Mouse (Mus musculus): ENCODE measurements around the gene Ncf2.
A peak's percentile ranks its signal among the peaks of the same experiment; 100 is the strongest.

Gene Ncf2

DNA sequence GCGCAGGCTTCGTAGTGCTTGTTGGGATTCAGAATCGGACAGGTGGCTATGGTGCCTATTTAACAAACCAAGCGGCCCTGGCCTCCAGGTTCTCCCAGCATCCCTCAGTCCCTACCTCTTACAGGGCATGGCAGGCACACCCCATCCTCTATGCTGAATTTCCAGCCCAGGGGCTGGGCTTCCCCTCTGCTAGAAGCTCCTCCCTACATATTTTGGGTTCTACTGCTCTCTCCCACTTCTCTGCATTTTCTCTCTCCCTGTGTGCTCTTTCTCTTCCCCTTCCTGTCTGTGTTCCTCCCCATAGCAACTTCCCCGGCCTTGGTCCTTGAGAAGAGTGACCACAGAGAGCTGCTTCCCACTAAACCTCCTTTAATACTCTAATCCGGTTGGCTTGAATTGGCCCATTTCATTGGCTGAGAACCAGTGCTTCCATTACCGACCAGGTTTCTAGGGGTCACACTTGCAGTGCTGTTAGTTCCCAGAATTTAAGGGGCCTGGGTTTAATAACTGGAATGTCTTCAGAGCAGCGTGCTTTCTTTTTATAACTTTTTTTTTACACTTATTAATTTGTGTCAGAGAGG, 3.2 kb upstream of the Ncf2 start:
- no peak for DNase-seq (ENCODE audit: low spot score)

DNA sequence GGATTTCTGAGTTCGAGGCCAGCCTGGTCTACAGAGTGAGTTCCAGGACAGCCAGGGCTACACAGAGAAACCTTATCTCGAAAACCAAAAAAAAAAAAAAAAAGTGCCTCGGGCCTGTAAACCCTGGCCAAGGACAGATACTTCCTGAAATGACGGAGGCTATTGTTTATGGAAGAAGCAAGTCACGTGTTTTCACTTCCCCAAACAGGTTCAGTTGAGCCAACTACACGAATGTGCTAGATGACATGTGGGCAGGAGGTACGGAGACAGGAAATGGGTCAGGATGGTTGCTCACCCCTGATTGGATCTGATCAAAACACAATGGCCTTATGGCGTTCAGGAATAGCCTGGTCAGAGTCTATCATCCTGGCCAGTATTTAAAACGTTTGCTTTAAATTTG, 1.9 kb upstream of the Ncf2 start:
- DNase-seq (ENCODE audit: low spot score), result no peak

DNA sequence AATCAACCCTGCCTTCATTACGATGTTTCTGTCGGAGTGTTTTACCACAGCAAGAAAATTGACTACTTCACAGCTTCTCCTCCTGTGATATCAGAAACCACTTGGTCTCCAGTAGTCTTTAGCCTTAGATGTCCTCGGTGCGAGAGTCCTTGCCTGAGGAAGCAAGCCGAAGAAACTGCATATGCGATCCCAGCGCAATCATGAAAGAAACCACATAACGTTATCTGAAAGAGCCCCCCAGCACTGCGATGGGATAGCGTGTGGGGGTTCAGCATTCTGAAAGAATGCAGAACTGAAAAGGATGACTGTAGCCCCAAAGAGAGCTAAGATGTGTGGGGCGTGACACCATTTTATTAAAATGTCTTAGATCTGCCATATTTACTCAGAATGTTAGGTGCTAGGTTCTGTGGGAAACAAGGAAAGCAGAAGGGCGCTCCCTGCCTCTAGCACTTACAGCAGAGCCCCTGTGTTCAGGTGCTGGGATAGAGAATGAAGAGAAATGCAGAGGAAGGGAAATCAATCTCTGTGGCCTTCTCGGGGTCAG, 711 bp downstream of the Ncf2 start:
- DNase-seq (ENCODE audit: low spot score), result no peak

DNA sequence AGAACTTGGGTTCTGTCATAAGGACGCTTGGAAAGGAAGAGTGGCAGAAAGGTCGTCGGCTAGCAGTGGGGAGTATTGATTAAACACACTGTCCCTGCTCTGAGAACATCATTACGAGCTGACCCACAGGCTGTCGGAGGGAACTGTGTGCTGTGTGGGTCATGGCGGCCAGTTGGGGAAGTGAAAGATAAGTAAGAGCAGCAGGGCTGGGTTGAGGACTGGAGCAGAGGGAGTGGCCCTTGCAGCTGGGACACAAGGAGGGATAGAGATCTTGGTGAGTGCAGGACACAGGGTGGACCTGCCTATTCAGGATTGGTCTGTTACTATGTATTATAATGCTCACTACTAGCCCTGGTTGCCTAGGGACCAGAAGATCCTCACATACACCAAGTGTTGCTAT, 4.9 kb downstream of the Ncf2 start:
- no peak for DNase-seq (ENCODE audit: low spot score)

DNA sequence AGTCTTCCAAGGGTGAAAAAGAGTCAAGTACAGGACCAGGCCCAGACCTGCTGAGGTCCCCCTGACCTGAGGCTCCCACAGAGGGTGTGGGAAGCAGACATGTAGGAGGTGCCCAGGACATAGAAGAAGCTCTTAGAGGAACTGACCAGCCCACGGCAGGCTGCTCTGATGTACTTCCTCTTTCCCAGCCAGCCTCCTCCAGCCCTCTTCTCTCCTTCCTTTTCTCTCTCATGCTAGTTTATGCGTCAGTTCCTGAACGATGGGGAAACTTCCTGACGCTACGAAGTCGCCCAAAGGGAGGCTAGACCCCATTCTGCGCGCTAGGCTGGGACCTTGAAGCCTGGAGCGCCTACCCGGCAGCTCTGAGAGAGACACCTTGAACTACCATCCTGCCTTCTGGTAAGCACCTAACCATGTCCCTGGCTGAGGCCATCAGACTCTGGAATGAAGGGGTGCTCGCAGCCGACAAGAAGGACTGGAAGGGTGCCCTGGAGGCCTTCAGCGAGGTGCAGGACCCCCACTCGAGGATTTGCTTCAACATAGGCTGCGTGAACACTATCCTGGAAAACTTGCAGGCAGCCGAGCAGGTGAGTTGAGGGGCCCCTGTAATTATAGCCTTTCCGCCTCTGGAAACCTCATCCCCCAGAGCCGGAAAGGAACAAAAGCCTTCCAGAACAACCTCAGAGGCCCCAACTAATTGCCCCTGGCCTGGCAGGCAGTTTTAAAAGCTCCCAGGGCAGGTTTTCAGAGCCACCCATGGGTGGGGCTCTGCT, 7.8 kb downstream of the Ncf2 start:
- no peak for DNase-seq (ENCODE audit: low spot score)

DNA sequence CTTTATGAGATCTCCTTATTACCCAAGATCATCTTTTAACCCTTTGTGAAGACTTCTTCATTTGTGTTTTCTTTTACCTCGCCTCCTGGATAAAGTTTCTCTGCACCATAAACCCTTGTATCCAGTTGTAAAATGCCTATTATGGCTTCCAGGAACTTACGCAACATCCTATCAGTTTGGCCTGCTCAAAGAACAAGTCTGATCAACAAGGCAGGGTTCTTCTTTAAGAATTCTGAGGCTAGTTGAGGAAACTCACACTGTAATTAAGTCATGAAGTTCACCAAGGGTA, 8.3 kb downstream of the Ncf2 start:
- no peak for DNase-seq (ENCODE audit: low spot score)

DNA sequence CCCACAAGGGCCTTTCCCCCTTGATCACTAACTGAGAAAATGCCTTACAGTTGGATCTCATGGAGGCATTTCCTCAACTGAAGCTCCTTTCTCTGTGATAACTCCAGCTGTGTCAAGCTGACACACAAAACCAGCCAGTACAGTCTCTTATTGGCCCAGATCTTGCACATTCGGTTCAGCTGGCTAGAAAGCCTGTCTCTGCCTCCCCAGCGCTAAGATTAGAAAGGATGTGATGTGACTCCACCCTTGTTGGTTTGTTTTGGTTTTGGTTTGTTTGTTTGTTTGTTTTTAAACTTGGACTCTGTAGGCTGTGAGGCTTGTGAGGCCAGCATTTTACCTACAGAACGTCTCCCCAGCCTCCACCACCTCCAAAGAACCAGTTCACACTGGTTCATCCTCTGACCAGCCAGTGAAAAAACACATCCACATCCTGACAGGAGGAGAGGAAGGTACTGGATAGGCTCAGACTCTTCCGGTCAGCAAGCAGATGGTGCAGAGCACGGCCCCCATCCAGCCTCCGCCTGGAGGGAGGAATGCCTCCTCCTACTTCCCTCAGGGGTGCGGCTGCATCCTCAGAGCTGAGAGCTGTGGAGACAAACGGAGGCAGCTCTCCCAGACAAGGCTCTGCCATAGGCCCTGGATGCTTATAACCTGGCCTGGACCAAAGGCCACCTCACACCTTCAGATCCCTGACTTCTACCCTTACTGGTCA, 9.7 kb downstream of the Ncf2 start:
- no peak for DNase-seq (ENCODE audit: low spot score)

DNA sequence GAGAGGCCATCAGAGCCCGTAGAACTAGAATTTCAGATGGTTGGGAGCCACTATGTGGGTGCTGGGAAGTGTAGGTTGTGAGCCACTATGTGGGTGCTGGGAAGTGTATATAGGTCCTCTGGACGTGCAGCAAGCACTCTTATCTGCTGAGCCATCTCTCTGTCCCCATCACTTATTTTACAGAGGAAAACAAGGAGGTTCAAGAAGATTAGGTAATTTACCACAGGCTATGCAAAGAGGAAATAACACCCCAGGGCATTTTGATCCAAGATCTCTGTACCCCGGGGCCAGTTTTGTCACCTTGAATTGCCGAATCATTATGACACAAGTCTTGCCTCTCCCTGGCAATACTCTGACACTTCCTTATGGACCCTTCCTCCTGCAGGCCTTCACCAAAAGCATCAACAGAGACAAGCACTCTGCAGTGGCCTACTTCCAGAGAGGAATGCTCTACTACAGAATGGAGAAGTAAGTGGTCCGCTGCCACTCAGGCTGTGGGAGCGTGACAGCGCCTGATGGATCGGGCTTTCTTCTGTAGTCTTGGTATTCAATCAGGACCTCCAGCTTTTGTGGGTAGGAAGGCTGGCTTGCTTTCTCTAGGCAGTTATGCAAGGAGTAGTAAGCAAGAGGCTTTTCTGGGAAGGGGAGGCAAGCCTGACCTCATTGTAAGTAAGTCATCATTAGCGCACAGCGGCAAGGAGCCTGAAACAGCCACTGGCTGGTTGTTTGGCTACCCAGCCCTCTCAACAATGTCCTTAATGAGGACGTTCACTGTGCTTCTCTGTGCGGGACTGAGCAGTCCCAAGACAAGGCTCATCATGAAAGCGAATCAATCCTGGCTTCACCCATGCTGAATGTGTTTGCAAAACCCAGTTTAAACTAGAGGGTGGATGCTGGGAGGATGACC, 10.8 kb downstream of the Ncf2 start:
- DNase-seq (ENCODE audit: low spot score), result no peak

DNA sequence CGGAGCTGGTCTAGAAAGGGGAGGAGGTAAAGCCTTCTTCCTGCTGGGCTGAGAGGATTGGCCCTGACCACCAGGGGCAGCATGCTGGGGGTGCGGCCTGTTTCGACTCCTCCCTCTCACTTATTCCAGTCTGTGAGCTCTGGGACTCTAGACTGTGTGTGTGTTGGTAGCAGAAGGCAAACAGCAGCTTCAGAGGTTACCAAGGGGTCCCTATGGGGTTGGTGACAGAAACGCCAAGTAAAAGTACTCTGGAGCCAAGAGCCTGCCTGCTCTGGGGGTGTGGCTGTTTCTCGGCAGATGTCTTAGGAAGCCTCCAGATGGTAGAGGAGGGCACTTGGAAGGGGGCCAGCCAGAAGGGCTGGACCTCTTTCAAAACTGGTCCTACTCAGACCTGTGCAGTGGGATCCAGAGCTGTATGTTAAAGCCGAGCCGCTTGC, 15.3 kb downstream of the Ncf2 start:
- peak; percentile 39 for DNase-seq (ENCODE audit: low spot score)

DNA sequence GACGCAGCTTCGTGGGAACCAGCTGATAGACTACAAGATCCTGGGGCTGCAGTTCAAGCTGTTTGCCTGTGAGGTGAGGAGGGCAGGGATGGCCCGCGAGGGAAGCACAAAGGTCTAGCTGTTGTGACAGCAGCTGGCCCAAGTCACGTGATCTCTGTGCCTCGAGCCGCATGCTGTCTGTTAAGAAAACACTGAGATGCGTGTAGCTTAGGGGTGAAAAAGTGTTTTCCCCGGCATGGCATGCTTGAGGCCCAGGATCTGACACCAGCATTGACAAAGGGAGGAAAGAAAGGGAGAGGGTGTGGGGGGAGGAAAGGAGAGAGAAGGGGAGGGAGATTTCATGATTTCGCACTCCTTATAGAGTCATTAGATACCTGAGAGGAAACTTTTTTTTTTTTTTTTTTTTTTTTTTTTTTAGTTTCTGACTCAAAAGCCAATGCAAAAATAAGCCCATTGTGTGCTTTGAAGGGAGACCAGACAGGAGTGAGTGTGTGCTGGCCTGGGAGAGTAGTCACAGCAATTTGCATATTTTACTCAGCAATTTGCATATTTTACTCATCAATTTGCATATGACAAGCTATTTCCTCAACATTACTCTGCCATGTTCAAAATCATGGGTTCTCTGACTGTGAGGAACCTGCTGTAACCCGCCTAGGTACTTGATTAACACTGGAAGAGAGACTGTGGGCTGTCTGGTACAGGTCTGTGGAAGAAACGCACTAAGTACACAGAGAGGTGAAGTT, 17.2 kb downstream of the Ncf2 start:
- no peak for DNase-seq (ENCODE audit: low spot score)

DNA sequence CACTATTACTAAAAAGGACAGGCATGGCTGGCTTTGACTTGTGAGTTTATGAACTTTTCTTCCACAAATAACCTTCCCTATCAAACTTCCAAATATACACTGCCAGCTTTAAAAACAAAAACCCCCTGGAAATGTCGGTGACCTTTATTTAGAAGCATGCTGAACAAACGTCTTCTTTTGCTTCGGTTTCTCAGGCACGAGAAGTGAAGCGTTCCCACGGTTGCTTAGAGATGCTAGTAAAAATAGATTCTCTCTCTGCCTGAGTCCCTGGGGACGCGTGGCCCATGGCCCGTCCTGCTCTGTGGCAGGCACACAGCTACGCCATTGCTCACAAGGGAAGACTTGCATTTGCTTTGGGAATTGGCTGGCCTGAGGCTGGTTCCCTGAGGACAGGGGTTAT, 17.8 kb downstream of the Ncf2 start:
- peak; percentile 62 for DNase-seq (ENCODE audit: low spot score)

DNA sequence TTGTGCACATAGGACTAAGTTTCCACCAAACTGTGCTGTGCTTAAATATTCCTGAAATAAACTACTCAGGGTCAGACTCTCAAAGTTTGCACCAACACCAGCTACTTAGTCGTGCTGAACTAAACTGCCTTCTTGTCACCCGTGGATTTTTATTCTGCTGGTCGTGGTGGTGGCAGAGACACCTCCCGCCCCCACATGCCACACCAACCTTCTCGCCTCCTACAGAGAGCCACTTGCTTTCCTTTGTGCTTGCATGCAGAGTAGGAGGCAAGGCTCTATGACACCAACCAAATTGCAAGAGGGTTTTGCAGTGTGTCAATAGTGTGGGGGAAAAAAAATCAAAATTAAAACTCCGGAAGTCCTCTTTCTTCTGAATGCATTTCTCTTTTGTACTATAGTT, 19.6 kb downstream of the Ncf2 start:
- DNase-seq (ENCODE audit: low spot score), result no peak

DNA sequence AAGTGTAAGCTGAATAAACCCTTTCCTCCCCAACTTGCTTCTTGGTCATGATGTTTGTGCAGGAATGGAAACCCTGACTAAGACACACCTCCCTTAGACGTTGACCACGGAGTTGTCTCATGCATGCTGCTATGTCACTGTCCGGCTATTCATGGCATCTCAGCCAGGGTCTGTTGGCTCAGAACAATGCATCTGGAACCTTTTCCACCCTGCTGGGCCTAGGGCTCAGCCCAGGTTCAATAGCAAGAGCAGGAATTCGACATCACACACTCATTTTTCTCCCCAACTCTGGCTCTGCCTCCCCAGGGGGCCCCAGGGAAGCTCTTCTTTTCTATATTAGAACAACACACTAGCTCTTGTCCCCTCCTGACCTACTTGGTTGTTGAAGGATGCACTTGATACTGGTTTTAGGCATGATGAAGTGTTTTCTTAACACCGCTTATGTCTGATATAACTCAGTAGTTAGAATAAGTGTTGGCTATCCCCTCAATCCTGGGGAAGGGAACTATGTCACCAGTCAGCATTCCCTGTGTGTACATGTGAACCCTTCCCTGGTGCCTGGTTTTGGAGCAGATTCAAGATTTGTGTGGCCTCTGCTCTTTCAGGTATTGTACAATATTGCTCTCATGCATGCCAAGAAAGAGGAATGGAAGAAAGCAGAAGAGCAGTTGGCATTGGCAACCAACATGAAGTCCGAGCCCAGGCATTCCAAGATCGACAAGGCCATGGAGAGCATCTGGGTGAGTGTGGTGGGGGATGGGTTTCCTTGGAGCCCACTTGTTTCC, 21.1 kb downstream of the Ncf2 start:
- DNase-seq (ENCODE audit: low spot score), result peak; percentile 65

DNA sequence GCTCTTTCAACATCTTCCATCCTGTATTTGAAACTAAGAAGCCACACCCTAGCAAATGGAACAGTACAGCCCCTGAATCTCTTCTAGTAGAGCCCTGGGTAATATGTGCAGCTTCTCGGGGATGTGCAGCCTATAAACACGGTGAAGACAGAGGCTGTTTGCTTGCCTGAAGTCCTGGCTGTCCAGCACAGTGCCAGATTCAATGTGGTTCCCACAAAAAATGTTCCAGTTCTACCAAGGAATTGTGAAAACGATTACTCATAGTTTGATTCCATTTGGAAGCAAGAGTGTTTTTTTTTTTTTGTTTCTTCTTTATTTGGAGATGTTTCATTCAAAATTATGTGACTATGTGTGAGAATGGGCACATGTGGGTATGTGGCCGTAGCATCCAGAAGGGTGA, 21.8 kb downstream of the Ncf2 start:
- DNase-seq (ENCODE audit: low spot score), result peak; percentile 56

DNA sequence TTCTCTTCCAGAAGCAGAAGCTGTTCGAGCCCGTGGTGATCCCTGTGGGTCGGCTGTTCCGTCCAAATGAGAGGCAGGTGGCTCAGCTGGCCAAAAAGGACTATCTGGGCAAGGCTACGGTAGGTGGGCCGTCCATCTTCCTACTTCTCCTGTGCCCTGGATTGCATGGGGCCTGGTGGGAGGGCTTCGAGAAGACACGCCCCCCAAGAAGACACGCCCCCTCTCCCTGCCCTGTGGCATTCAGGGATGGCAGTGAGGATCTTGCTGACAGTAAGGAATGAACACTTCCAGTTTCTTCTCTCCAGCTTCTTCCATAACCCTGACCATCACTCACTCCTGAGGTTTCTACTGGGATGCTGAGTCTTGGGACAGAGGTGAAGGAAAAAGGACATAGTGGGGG, 24.2 kb downstream of the Ncf2 start:
- no peak for DNase-seq (ENCODE audit: low spot score)

DNA sequence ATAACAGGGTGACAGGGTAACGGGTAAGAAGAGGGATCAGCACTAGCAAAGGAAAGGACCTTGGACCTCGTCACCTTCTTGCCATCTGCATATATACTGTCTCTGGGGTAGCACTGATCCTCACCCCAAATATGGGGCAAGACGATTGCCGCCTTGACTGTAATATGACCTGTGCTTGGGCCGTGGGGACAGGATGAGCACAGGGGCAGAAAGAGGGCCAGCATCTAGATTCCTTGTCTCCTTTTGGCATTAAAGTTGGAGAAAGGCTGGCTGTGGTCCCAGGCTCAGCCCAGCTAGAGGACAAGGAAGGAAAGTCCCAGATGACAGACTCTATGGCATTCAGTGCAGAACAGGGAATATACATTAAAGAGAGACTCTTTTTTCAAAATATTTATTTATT, 26.5 kb downstream of the Ncf2 start:
- peak; percentile 50 for DNase-seq (ENCODE audit: low spot score)

DNA sequence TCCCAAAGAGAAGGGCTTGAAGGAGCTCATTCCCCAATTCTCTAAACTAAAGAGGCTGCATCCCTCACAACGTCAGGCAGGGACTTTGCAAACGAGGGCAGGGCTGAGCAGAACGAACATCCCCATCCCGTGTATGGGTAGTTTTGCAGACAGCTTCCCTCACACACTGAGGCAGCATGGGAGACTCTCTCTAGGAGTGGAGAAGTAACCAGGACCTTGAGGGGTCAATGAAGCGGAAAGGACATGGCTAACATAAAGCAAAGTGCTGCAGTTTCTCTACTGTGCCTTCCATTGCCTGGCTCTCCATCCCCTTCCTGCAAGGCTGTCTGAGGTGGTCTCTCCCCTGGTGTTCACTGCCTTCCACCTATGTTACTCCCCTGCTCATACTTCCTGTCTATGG, 28.2 kb downstream of the Ncf2 start:
- no peak for DNase-seq (ENCODE audit: low spot score)

DNA sequence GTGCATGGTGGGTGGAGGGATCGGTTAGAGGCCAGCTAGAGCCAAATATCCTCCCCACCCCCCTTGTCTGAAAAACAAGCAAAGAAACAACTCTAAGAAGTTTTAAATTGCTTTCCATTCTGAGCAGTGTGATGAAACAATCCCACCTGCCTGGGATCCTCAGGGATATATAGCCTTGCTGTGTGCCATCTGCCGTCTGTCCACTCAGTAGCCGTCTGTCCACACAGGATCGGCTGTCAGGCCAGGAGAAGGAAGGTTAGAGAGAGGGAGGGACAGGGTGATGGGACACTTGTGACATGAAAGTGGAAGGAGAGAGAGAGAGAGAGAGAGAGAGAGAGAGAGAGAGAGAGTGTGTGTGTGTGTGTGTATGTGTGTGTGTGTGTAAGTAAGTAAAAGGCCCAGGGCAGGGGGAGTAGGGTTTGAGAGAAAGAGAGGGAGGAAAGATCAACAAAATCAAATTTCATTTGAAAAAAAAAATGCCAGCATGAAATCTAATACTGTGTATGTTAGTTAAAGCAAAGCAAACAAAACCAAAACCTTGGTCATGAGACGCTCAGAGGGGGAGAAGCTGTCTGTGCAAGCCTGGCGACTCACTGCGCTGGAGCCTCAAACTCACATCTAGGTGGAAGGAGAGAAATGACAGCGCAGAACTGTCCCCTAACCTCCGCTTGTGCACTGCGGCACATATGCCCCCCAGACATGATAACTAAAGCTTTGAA, 28.8 kb downstream of the Ncf2 start:
- DNase-seq (ENCODE audit: low spot score), result no peak

DNA sequence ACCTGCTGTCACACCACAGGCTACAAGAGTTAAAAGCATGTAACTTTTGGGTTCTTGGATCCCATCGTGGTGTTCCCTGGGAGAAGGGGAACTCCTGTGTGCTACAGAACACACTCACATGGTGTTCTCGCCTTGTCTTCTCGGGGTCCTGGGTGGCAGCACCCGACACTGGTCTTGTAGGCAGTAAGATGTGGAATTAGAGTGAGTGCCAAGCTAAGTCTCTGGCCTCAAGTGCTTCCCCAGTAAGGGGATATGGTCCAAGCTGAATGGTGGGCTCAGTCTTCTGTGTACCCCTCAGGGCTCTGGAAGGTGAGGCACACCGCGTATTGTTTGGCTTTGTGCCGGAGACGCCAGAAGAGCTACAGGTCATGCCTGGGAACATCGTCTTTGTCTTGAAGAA, 30.1 kb downstream of the Ncf2 start:
- no peak for DNase-seq (ENCODE audit: low spot score)

DNA sequence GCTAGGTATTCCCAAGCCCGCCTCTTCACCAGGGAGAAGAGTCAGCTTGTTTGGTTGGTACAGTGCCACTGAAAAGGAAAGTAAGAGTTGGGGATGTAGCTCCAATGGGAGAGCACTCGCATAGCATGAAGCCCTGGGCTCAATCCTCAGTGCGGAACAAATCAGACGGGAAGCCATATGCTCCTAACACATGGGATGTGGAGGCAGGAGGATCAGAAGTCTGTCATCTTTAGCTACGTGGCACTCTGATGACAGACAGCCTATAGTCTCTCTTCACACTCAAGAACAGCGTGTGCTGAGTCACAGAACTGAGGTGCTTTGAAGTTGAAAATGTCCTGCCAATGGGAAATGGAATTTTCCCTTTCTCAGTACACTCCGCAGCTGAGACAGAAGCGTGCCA, 31.0 kb downstream of the Ncf2 start:
- no peak for DNase-seq (ENCODE audit: low spot score)
